Mouse (Mus musculus) forebrain, embryonic 13.5 days (tissue): ENCODE data around the gene Evpl. TPM values are rescaled to one million over a fixed set of nuclear protein-coding genes. Genes with fewer than 3 reads are reported as not detected.

Source experiments
- ATAC-seq: fragments of 200-750 bp; cut with Nextera tagmentation; 2 replicates; pipeline ENCODE4 v1.8.0; 2017
- H3K27ac ChIP-seq: fragments of 300-500 bp; sonication (generic); 2 replicates; pipeline ENCODE4 v1.5.1; 2015; ENCODE audit warnings: inconsistent platforms, mild to moderate bottlenecking, moderate library complexity
- H3K27me3 ChIP-seq: fragments of 300-500 bp; sonication (generic); 2 replicates; pipeline ENCODE4 v1.6.1; 2015; ENCODE audit warnings: mild to moderate bottlenecking, inconsistent platforms
- H3K36me3 ChIP-seq: fragments of 300-500 bp; sonication (generic); 2 replicates; pipeline ENCODE4 v1.6.1; 2015; ENCODE audit warnings: mild to moderate bottlenecking, inconsistent platforms; ENCODE audit not compliant: poor library complexity, severe bottlenecking
- H3K4me1 ChIP-seq: fragments of 300-500 bp; sonication (generic); 2 replicates; pipeline ENCODE4 v1.6.1; 2015; ENCODE audit warnings: inconsistent platforms
- H3K4me2 ChIP-seq: fragments of 300-500 bp; sonication (generic); 2 replicates; pipeline ENCODE4 v1.6.1; 2015; ENCODE audit warnings: inconsistent platforms, mild to moderate bottlenecking, moderate library complexity
- H3K4me3 ChIP-seq: fragments of 300-500 bp; sonication (generic); 2 replicates; pipeline ENCODE4 v1.5.1; 2015; ENCODE audit warnings: mild to moderate bottlenecking, inconsistent platforms
- H3K9ac ChIP-seq: fragments of 300-500 bp; sonication (generic); 2 replicates; pipeline ENCODE4 v1.6.1; 2015; ENCODE audit warnings: mild to moderate bottlenecking, inconsistent platforms
- H3K9me3 ChIP-seq: fragments of 300-500 bp; sonication (generic); replicated peaks from 2 replicates; pipeline ENCODE4 v1.6.1; 2016; ENCODE audit warnings: inconsistent platforms
- WGBS: fragments of 180-500 bp; shearing (Covaris S2); methylation state at CpG from one replicate; pipeline ENCODE4 v1.1.7; 2015; 5-methylcytosine and 5-hydroxymethylcytosine counted together
- polyA plus RNA-seq: library from polyadenylated mRNA; unstranded; fragments of >200 nt; fragmentation: Nextera tagmentation; extraction: Ambion mirVana; gene quantifications from 2 replicates; pipeline ENCODE4 v1.2.1, GENCODE M21; 2015

The Evpl gene
- polyA plus RNA-seq, 1 experiment from 2014 or later, result 0.12 TPM

- H3K4me1 ChIP-seq, result no peaks in the 10 kb centered on the region
- 96% methylated on average over 3 of the region's 3 CpGs for WGBS
- peaks cover 34% of the 10 kb centered on the region for H3K36me3 ChIP-seq
- no peak overlapping the region for H3K27ac ChIP-seq
- no peak for ATAC-seq
- no peak overlapping the region for H3K4me2 ChIP-seq
- no peaks in the 10 kb centered on the region for H3K27me3 ChIP-seq
- H3K9ac ChIP-seq, result no peak overlapping the region
- H3K4me3 ChIP-seq, result no peak overlapping the region
- no peaks in the 10 kb centered on the region for H3K9me3 ChIP-seq
Observed at GRCm38 (mm10) chr11:116208660-116209059, 29.2 kb downstream of the Evpl start.

- Histone ChIP-seq H3K36me3 (peaks cover 33% of the 10 kb centered on the region), H3K4me3 (no peak overlapping the region), H3K9ac (no peak overlapping the region), H3K27me3 (no peaks in the 10 kb centered on the region), H3K4me1 (no peaks in the 10 kb centered on the region), H3K27ac (no peak overlapping the region), H3K4me2 (no peak overlapping the region), H3K9me3 (no peaks in the 10 kb centered on the region; the same call in 1 of the 2 replicates)
- 88% methylated on average over 4 of the region's 4 CpGs for WGBS
- no peak for ATAC-seq
Observed at GRCm38 (mm10) chr11:116206678-116207077, 31.2 kb downstream of the Evpl start.

- no peaks in the 10 kb centered on the region for H3K27me3 ChIP-seq
- no peak overlapping the region for H3K9ac ChIP-seq
- ATAC-seq, result no peak
- H3K4me2 ChIP-seq, result no peak overlapping the region
- 90% methylated on average over 3 of the region's 3 CpGs for WGBS
- no peak overlapping the region for H3K4me3 ChIP-seq
- H3K9me3 ChIP-seq, result no peaks in the 10 kb centered on the region; the same call in 1 of the 2 replicates
- peaks cover 31% of the 10 kb centered on the region for H3K36me3 ChIP-seq
- H3K4me1 ChIP-seq, result peaks cover 6% of the 10 kb centered on the region
- H3K27ac ChIP-seq, result no peak overlapping the region
Observed at GRCm38 (mm10) chr11:116203150-116203549, 34.7 kb downstream of the Evpl start.

- no peak overlapping the region for H3K4me2 ChIP-seq
- ATAC-seq, result no peak
- H3K36me3 ChIP-seq, result peaks cover 22% of the 10 kb centered on the region
- H3K27ac ChIP-seq, result no peak overlapping the region
- H3K27me3 ChIP-seq, result no peaks in the 10 kb centered on the region
- WGBS, result 81% methylated on average over 2 of the region's 2 CpGs
- H3K4me3 ChIP-seq, result no peak overlapping the region
- no peak overlapping the region for H3K9ac ChIP-seq
- no peaks in the 10 kb centered on the region; the same call in 1 of the 2 replicates for H3K9me3 ChIP-seq
- H3K4me1 ChIP-seq, result peaks cover 19% of the 10 kb centered on the region
Observed at GRCm38 (mm10) chr11:116201151-116201550, 36.7 kb downstream of the Evpl start.

GRCm38 (mm10) chr11:116198639-116199531 is 39.0 kb downstream of the Evpl start, which contains the start of the genes Ten1 and Acox1:
TSS of gene Ten1 (plus strand) at chr11:116198855.
TSS of gene Acox1 (minus strand) at chr11:116199045.
- Histone ChIP-seq H3K36me3 (peaks cover 20% of the 10 kb centered on the region; the same call in 1 of the 2 replicates), H3K4me2 (peak within 1 kb of the TSS; percentile 69), H3K27me3 (no peaks in the 10 kb centered on the region), H3K4me3 (peak within 1 kb of the TSS; percentile 69), H3K27ac (peak within 1 kb of the TSS; percentile 95), H3K4me1 (peaks cover 19% of the 10 kb centered on the region), H3K9me3 (no peaks in the 10 kb centered on the region; the same call in 1 of the 2 replicates), H3K9ac (peak within 1 kb of the TSS; percentile 86)
- WGBS, result under 1% methylated on average over 62 of the region's 62 CpGs
- peak; percentile 99 for ATAC-seq

GRCm38 (mm10) chr11:116198132-116198531 is 39.7 kb downstream of the Evpl start:
- Histone ChIP-seq H3K4me3 (peak overlapping the region; percentile 69), H3K4me2 (peak overlapping the region; percentile 69), H3K27ac (peak overlapping the region; percentile 95), H3K9ac (peak overlapping the region; percentile 86), H3K4me1 (peaks cover 19% of the 10 kb centered on the region), H3K36me3 (peaks cover 17% of the 10 kb centered on the region; the same call in 1 of the 2 replicates), H3K9me3 (no peaks in the 10 kb centered on the region), H3K27me3 (no peaks in the 10 kb centered on the region)
- WGBS, result 25% methylated on average over 13 of the region's 13 CpGs
- ATAC-seq, result no peak

- Histone ChIP-seq H3K4me1 (peaks cover 19% of the 10 kb centered on the region), H3K9ac (no peak overlapping the region; the same call in 1 of the 2 replicates), H3K9me3 (no peaks in the 10 kb centered on the region), H3K27me3 (no peaks in the 10 kb centered on the region), H3K4me2 (peak overlapping the region; percentile 69), H3K36me3 (peaks cover 17% of the 10 kb centered on the region; the same call in 1 of the 2 replicates), H3K27ac (no peak overlapping the region), H3K4me3 (peak overlapping the region; percentile 69)
- no peak for ATAC-seq
- 91% methylated on average over 6 of the region's 6 CpGs for WGBS
Observed at GRCm38 (mm10) chr11:116197584-116197906, 40.3 kb downstream of the Evpl start.

- Histone ChIP-seq H3K9me3 (no peaks in the 10 kb centered on the region), H3K4me2 (0 out of 2 replicates have a peak overlapping the region, but pooled peaks have one; percentile 69), H3K27me3 (no peaks in the 10 kb centered on the region), H3K4me3 (no peak overlapping the region), H3K27ac (no peak overlapping the region), H3K9ac (no peak overlapping the region), H3K36me3 (peaks cover 17% of the 10 kb centered on the region; the same call in 1 of the 2 replicates), H3K4me1 (peaks cover 19% of the 10 kb centered on the region)
- WGBS, result 95% methylated on average over 18 of the region's 18 CpGs
- ATAC-seq, result no peak
Observed at GRCm38 (mm10) chr11:116196866-116197583, 40.9 kb downstream of the Evpl start.

- H3K27ac ChIP-seq, result no peak overlapping the region
- H3K9ac ChIP-seq, result no peak overlapping the region
- no peak for ATAC-seq
- peaks cover 19% of the 10 kb centered on the region for H3K4me1 ChIP-seq
- no peak overlapping the region for H3K4me3 ChIP-seq
- no peaks in the 10 kb centered on the region for H3K27me3 ChIP-seq
- H3K9me3 ChIP-seq, result no peaks in the 10 kb centered on the region
- 81% methylated on average over 3 of the region's 3 CpGs for WGBS
- H3K4me2 ChIP-seq, result no peak overlapping the region
- H3K36me3 ChIP-seq, result peaks cover 18% of the 10 kb centered on the region; the same call in 1 of the 2 replicates
Observed at GRCm38 (mm10) chr11:116196336-116196735, 41.5 kb downstream of the Evpl start.

- no peak for ATAC-seq
- Histone ChIP-seq H3K9ac (no peak overlapping the region), H3K27ac (no peak overlapping the region), H3K27me3 (no peaks in the 10 kb centered on the region), H3K4me2 (no peak overlapping the region), H3K9me3 (no peaks in the 10 kb centered on the region), H3K4me1 (peaks cover 19% of the 10 kb centered on the region), H3K4me3 (no peak overlapping the region), H3K36me3 (peaks cover 27% of the 10 kb centered on the region)
- WGBS, result 85% methylated on average over 5 of the region's 5 CpGs
Observed at GRCm38 (mm10) chr11:116195252-116195651, 42.6 kb downstream of the Evpl start.

GRCm38 (mm10) chr11:116194619-116195018 is 43.3 kb downstream of the Evpl start:
- Histone ChIP-seq H3K27ac (no peak overlapping the region), H3K4me3 (no peak overlapping the region), H3K36me3 (peaks cover 32% of the 10 kb centered on the region), H3K4me2 (no peak overlapping the region), H3K9me3 (no peaks in the 10 kb centered on the region), H3K4me1 (peaks cover 17% of the 10 kb centered on the region), H3K9ac (no peak overlapping the region), H3K27me3 (no peaks in the 10 kb centered on the region)
- WGBS, result 95% methylated on average over 8 of the region's 8 CpGs
- ATAC-seq, result no peak
